Mouse (Mus musculus) ES-CJ7 (cell line): ENCODE results near the gene Dennd1a.

Experiments
- DNase-seq: peaks from one replicate; pipeline ENCODE4 v3.0.0; 2011; ENCODE audit warnings: low read depth, low spot score

Dennd1a gene

DNA sequence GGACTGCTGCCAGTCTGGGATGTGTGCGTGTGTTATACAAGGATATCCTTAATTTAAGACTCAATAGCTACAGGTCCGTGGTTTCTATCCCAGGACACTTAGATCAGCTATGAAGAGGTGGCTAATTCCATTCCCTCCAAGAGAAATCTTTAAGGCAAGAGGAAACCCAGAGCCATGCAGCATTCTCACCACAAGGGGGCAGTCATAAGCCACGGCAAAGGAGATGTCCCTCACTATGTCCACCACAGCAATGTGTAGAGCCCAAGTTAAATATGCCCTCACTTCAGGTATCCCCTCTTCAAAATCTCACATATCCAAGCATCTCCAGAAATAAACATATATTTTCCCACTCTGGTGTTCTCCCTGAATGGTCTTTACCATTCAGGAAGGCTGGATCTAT, 471.5 kb downstream of the Dennd1a start:
- DNase-seq: peak; percentile 55

DNA sequence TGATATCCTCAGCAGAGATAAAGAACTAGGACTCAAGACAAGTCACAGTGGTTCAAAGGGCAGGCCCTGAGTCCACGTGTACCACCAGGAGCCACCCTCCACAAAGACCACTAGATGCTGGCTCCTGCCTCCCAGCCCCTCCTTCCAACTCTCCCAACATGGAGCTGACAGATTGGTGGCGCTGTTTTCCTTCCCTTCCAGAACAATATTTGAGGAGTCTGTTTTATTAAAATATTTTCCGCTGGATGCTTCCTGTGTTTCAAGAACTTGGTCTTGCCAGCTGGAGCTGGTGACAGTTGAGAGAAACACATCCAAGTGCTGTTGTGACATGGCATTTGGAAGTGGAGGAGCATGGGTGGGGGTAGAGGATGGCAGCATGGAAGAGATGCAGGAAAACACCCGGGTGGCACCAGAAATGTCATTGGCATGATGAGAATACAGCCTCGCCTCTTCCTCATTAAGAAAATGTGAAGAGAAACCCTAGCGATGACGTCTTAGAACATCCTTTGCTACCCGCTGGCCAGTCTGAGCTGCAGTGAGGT, 472.3 kb downstream of the Dennd1a start:
- DNase-seq: no peak

DNA sequence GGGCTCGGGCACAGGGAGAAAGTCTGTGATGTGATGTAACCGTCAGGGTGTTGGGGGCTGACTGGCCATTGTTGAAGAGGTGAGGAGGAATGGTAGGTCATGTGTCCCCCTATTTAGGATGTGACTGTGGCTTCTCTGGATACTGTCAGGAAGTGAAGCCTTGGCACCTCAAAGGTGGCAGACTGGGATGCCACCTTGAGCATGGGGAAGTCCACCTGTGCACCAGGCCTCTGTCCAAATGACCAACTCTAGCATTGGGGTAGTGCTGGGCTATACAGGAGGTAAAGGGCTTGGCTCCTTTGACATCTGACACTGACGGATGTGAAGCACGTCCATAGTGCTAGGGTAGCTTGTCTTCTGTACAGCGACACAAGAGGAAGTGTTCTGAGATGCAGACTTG, 474.8 kb downstream of the Dennd1a start:
- no peak for DNase-seq

DNA sequence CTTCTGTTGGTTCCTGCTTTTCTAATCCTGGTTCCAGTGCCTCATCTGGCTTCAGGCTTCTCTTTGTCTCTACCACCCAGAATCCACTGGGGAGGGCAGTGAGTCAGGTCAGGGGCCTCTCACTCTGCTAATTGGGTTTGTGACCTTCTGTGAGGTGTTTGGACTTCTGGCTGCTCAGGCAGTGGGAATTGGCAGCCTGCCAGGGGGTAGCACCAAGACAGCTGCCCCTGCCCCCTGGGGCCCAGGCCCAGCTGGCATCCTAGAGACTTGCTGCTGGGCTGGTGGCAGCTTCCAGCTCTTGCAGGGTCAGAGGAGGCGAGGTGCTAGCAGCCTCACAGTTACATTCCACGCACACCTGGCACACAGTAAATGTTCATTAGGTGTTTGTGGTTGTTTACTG, 475.5 kb downstream of the Dennd1a start:
- no peak for DNase-seq

DNA sequence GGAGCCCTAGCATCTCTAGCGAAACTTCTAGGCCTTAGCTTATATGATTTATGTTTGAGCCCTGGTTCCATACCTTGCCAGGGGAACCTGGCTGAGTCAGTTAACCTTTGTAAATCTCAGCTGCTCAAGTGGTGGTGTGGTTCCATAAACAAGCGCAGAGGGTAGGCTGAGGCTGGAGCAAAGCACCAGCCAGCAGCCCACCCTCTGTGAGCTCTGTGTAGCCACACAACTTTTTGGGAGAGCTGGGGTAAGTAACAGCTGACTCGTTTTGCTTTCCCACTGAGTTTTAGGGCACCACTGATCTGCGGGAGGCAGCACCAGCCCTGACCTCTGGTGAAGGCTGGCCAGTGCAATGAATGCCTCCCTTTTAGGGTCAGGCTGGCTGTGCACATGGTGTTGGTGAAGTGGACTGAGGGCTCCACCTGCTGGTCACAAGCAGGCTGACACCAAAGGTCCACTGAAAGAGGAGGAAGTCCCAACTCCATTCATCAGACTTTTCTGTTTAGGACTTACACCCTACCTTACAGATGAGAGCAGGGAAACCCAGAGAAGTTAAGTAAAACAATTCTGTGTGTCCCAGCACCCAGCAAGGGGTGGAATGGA, 484.5 kb downstream of the Dennd1a start:
- peak; percentile 72 for DNase-seq

DNA sequence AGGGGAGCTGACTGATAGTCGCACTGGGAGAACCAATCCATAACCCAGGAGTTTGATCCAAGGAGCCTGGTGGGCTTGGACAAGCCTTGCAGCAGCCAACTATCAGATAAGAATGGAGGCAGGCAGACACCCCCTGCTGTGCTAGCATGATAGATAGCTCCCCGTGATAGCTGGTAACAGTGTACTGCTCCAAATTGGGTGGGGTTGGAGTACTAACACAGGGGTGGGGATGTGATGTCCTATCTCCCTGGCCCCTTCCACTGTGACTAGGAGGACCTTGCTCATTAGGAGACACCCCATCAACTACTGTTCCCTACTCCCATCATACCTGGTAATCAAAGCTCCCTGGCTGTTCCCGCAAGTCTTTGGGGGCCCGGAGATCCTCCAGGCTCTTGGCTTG, 485.5 kb downstream of the Dennd1a start:
- no peak for DNase-seq

DNA sequence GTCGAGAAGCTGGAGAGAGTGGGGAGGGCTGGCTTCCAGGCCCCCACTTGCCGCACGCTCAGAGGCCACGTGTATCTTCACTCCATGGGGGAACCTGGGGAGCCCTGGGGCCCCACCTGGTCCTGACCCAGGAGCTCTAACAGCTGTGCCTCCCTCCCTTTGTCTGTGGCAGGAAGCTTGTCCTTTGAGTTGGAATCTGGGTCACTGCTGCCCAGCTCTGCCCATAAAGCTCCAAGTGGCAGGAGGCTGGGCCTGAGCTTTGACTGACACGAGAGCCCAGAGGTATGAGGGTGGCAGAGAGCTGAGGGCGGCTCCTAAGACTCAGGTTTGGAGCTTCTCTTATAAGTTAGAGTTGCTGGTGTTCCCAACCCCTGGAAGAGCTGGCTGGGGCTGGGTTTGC, 488.1 kb downstream of the Dennd1a start:
- no peak for DNase-seq

- no peak for DNase-seq
These were observed 490.1 kb downstream of the Dennd1a start for GRCm38 (mm10) chr2:37797046-37797445.

DNA sequence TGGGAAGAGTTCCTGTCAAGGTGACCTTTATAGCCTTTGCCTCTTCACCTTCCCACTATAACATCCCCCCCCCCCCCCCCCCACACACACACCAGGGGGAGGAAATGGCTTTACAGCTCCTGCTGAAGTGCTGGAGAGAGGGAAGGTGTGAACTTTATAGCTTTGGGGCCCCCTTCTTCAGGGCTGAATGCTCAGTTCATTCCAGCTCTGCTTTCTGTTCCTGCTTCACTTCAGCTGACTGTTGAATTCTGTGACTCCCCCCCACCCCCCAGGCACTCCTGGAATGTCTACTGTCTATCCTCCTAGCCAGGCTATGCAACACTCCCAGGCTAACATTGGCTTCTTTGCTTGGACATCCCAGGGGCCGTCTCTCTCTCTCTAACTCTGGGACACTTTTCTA, 491.2 kb downstream of the Dennd1a start:
- DNase-seq: no peak

DNA sequence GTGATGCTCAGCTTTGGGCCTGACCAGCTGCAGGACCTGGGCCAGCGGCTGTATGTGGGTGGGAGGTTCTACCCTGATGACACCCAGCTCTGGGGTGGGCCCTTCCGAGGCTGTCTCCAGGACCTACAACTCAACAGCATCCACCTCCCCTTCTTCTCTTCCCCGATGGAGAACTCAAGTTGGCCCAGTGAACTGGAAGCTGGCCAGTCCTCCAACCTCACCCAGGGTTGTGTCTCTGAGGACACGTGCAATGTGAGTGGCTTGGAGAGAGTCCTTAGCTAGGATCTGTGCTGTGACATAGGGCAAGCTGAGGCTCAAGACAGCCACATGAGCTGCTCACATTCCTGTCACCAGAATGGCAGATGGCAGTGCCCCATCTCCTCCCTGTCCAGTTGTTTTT, 495.9 kb downstream of the Dennd1a start:
- no peak for DNase-seq

- no peak for DNase-seq
These were observed 496.5 kb downstream of the Dennd1a start for GRCm38 (mm10) chr2:37790738-37791137.

GRCm38 (mm10) chr2:37789995-37790394, 497.2 kb downstream of the Dennd1a start:
- DNase-seq: no peak

DNA sequence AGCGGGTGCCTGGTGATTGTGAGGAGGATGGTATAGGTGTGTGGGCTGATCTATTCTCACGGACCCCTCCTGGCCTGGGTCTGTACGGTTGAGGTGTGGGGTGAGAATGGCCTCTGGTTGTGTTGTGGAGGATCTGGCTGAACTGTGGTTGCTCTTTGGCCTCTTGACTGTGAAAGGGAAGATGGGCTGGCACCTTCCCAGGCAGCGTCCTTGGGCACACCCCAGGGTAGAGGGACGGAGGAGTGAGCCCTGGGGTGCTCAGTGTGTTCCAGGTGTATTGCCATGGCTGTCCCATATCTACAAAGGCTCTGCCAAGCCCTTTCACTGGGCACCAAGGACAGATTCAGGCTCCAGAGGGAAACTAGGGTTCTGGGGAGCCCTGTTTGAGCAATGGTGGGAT, 498.2 kb downstream of the Dennd1a start:
- DNase-seq: no peak

DNA sequence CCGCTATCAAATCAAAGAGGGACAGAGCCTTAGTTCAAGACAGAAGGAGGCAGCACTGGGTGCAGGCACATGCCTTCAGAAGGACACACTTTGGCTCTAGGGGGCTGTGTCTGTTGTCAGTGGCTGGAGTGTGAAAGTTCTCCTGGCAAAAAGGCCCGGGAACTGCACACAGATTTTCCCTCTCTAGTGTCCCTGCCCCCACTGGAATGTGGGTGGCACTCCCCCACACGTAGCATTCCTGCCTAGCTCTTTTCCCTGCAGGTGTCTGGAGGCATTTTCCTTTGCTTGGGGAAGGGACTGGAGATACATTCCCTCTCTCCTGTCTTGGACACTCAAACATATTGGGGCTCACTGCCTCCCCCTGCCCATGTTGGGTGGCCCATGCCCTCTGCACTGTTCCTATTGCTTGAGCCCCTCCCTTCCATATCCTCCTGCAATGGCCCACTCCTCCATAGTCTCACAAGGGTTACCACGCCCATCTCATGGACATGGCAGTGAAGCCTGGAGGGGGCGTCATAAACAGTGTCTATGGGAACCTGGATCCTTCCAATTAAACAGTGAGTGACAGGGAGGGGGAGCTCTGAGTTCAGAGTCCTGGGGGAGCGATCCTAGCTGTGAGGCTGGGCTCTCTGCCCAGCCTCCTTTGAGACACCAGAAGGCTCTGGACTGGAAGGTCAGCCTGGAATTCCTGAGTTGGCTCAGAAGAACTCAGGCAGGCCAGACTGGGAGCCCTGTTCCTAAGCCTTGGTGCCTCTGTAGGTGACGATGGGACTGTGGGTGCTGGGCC, 498.8 kb downstream of the Dennd1a start:
- no peak for DNase-seq

DNA sequence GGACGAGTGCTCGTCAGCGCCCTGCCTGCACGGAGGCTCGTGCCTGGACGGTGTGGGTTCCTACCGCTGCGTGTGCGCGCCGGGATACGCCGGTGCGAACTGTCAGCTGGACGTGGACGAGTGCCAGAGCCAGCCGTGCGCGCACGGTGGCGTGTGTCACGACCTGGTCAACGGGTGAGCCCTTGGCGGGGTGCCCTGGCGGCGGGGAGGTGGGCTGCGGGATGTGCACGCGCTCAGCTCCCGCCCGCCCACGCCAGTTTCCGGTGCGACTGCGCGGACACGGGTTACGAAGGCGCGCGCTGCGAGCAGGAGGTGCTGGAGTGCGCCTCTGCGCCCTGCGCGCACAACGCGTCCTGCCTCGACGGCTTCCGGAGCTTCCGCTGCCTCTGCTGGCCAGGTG, 500.7 kb downstream of the Dennd1a start:
- DNase-seq: peak; percentile 38

- no peak for DNase-seq
These were observed 502.7 kb downstream of the Dennd1a start for GRCm38 (mm10) chr2:37784473-37784872.

GRCm38 (mm10) chr2:37782002-37782401, 505.2 kb downstream of the Dennd1a start:
- peak; percentile 48 for DNase-seq

- no peak for DNase-seq
These were observed 505.8 kb downstream of the Dennd1a start for GRCm38 (mm10) chr2:37781421-37781820.

DNA sequence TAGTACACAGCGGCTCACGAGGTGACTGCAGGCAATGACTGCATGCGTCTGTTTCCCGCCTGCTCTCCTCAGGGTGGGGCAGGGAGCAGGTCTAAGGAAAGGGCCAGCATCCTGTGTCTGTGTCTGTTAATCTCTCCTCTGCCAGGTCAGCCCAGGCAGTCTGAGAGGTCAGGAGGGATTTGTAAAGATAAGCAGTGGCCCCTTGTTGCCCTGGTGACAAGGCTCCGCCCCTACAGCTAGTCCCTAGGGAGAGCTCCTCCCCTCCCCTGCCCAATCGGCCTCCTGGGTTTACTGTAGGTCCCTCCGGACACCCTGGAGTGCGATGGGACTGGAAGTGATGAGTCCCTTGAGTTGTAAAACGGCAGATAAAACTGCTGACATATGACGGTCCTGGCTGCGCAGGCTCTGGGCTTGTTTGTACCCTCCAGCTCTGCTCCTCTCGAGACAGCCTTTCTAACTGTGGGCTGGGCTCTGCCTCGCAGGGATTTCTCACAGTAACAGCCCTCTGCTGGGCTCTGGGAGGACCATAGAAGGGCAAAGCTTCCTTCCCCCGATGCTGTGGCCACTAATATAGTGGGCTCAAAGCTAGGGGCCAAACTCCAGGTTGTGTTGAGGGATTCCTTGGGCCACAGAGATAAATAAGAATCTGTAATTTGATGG, 506.8 kb downstream of the Dennd1a start:
- DNase-seq: peak; percentile 68

- no peak for DNase-seq
These were observed 509.1 kb downstream of the Dennd1a start for GRCm38 (mm10) chr2:37777958-37778720.

DNA sequence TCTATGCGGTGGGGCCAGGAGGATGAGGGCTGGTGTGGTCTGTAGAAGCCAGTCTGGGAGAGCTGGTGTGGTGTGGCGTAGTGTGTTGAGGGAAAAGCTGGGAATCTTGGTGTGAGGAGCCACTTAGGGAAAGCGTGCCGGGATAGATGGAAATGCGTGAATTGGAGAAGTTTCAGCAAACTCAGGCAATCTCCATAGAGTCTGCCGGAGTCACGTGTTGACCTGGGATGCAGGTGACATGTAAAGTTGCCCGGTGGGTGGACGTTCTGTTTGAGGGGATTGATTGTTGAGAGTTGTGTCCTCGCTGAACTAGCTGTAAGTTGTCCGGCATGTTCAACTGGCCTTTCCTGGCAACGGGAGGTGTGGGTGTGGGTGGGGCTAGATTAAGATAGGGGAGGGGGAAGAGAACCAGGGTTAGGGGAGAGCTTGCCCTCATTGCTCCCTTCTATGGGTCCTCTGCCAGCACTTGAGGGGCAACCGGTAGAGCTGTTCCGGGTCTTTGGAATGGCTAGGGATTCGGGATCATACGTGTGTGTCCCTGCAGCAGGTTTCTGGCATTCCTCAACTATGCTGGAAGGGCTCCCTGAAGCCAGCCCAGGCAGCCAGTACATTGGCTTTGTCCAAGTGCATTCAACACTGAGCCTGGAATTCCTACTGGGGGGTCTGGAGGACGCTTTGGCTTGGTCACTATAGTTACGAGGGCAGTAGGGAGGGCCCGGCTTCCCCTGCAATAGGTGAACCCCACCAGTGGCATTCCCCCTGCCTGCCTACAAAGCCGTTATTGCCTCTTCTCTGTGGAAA, 510.4 kb downstream of the Dennd1a start:
- DNase-seq: no peak
